Mouse (Mus musculus) ES-Bruce4 (cell line): Measurements from ENCODE around the gene Gpx2.

Experiments
- CTCF ChIP-seq: IDR thresholded peaks from one replicate; pipeline ENCODE4 v1.8.1; 2011; ENCODE audit warnings: low read depth, low read length
- POLR2A ChIP-seq: IDR thresholded peaks from one replicate; pipeline ENCODE4 v1.8.1; 2011; ENCODE audit warnings: low read length; ENCODE audit not compliant: insufficient read depth

- TF ChIP-seq POLR2A (no peak), CTCF (no peak)
These were observed 20.2 kb downstream of the Gpx2 start for GRCm38 (mm10) chr12:76775132-76775531.
